Mouse (Mus musculus) CD4-positive naive resting alpha-beta T cell, adult 76 days (primary cell): ENCODE measurements around the gene Tsc22d2. TPM values are rescaled to one million over a fixed set of nuclear protein-coding genes. Genes with fewer than 3 reads are reported as not detected.

Experiments
- total RNA-seq: library from RNA; stranded (reverse); gene quantifications from one replicate; pipeline ENCODE4 v1.2.4, GENCODE M21; 2023

Tsc22d2 gene
- 70.6 TPM for total RNA-seq

GRCm38 (mm10) chr3:58414234-58414938 lies at the start of gene Tsc22d2:
TSS of gene Tsc22d2 (plus strand) at chr3:58414715.

Other genes starting within 250 kb of the Tsc22d2 start
- 83.2 TPM for gene Eif2a, start 111.1 kb downstream of the Tsc22d2 start, total RNA-seq
- 67.4 TPM for gene Serp1, start 111.2 kb downstream of the Tsc22d2 start, total RNA-seq
- gene Selenot, start 161.9 kb downstream of the Tsc22d2 start, total RNA-seq: 140 TPM
- gene Erich6, start 222.5 kb downstream of the Tsc22d2 start, total RNA-seq: not detected